Mouse (Mus musculus) ovary, postnatal 36 days (tissue): ENCODE results near the gene A26c2.

Source experiments
- DNase-seq: peaks from one replicate; pipeline ENCODE4 v3.0.0; 2022; ENCODE audit warnings: low spot score, mixed read lengths

A26c2 gene

DNA sequence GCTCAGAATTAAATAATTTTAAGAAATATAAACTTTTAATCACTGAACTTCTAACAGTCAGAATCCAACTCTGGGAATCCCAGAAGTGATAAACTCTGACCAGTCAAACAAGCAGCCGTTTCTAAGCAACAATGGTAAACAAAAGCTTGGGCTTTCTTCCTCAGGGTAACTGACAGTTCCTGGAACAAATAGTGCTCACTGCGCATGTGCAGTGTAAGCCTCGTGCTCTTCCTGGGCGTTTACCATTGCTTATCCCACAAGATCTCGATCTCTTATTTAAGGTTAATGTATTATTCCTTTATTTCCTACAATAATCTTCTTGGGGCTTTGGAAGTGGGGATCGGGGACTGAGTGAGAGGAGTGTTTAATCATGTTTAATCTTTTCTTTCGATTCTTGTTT lies at the start of gene A26c2:
Gene A26c2, minus strand, starts transcription at position 101 of the 400 bp plus-strand sequence.
- DNase-seq: no peak

DNA sequence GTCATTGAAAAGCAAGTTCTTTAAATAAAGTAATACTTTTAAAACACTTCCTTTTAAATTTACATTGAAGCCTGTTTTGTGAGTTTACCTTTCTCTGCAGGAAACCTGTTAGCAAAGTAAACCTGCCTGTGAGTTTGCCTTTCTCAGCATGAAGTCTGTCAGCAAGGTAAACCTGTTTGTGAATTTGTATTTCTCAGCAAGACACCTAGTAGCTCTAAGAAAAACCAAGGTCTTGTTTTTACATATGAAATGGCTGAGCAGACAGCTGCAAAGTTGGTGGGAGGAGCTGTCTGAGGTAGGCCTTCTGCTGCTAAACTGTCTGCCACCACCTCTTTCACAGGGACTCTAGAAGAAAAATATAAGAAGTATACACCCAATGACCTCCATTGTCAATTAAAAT lies 28.0 kb upstream of the A26c2 start:
- no peak for DNase-seq
